Mouse (Mus musculus) MEL (cell line): ENCODE data around the gene Krtap9-3.

Source experiments
- CTCF ChIP-seq, 3 experiments: IDR thresholded peaks in 2 of 3; conservative IDR thresholded peaks in 1 of 3; 2 replicates each; pipeline ENCODE4 v1.5.1; 2011 to 2012; ENCODE audit warnings: low read length in 3 of 3, low read depth in 2 of 3, mild to moderate bottlenecking in 2 of 3, improper control_type of control experiment in 1 of 3, inconsistent platforms in 1 of 3, mixed read lengths in 1 of 3, moderate library complexity in 1 of 3; ENCODE audit not compliant: control insufficient read depth in 1 of 3, insufficient read depth in 1 of 3, poor library complexity in 1 of 3, severe bottlenecking in 1 of 3
- GATA1 ChIP-seq: IDR thresholded peaks from 2 replicates; pipeline ENCODE4 v1.6.1; 2011; ENCODE audit warnings: low read depth, low read length, improper control_type of control experiment
- JUND ChIP-seq: IDR thresholded peaks from 2 replicates; pipeline ENCODE4 v1.6.1; 2011; ENCODE audit warnings: low read depth, mild to moderate bottlenecking, improper control_type of control experiment, low read length
- MYC ChIP-seq: IDR thresholded peaks from 2 replicates; pipeline ENCODE4 v1.6.1; 2011; ENCODE audit warnings: low read depth, mild to moderate bottlenecking, low read length, improper control_type of control experiment, moderate library complexity
- NELFE ChIP-seq: IDR thresholded peaks from 2 replicates; pipeline ENCODE4 v1.6.1; 2011; ENCODE audit warnings: low read depth, low read length, improper control_type of control experiment
- POLR2A ChIP-seq, 2 experiments: IDR thresholded peaks; 2 replicates each; pipeline ENCODE4 v1.6.1; 2011 to 2012; ENCODE audit warnings: low read length in 2 of 2, mild to moderate bottlenecking in 2 of 2, control low read depth in 1 of 2, improper control_type of control experiment in 1 of 2, low read depth in 1 of 2, moderate library complexity in 1 of 2; ENCODE audit not compliant: control insufficient read depth in 1 of 2, insufficient read depth in 1 of 2, poor library complexity in 1 of 2
- POLR2AphosphoS2 ChIP-seq: IDR thresholded peaks from 2 replicates; pipeline ENCODE4 v1.6.1; 2011; ENCODE audit warnings: low read length, improper control_type of control experiment
- SIN3A ChIP-seq: IDR thresholded peaks from 2 replicates; pipeline ENCODE4 v1.6.1; 2012; ENCODE audit warnings: low read length, improper control_type of control experiment, inconsistent platforms
- SMC3 ChIP-seq: IDR thresholded peaks from 2 replicates; pipeline ENCODE4 v1.6.1; 2011; ENCODE audit warnings: low read depth, low read length, improper control_type of control experiment
- UBTF ChIP-seq: IDR thresholded peaks from 2 replicates; pipeline ENCODE4 v1.6.1; 2012; ENCODE audit warnings: low read depth, mild to moderate bottlenecking, inconsistent platforms, low read length, improper control_type of control experiment, moderate library complexity, borderline replicate concordance; ENCODE audit not compliant: insufficient read depth
- ZKSCAN1 ChIP-seq: IDR thresholded peaks from 2 replicates; pipeline ENCODE4 v1.6.1; 2012; ENCODE audit warnings: low read depth, mild to moderate bottlenecking, inconsistent platforms, low read length, improper control_type of control experiment, moderate library complexity

GRCm38 (mm10) chr11:99634653-99635134 lies 36.8 kb upstream of the Krtap9-3 start, which contains the start of gene Krtap4-2:
- TF ChIP-seq SIN3A (no peak), JUND (no peak), UBTF (no peak), POLR2AphosphoS2 (no peak), GATA1 (no peak), POLR2A (IDR thresholded peaks at IDR 0.05; ENCODE audit: control insufficient read depth in 1 of 2, insufficient read depth in 1 of 2, low read depth in 1 of 2, low read length in 2 of 2, poor library complexity in 1 of 2) (no peak), SMC3 (no peak), CTCF (IDR thresholded peaks at IDR 0.05 in 2 of 3, conservative IDR thresholded peaks at IDR 0.05 in 1 of 3; ENCODE audit: control insufficient read depth in 1 of 3, insufficient read depth in 1 of 3, low read depth in 2 of 3, low read length in 3 of 3, poor library complexity in 1 of 3, severe bottlenecking in 1 of 3) (no peak), NELFE (no peak), ZKSCAN1 (no peak), MYC (no peak)
